Mouse (Mus musculus) stomach, postnatal 0 days (tissue): Measurements from ENCODE around the gene Haus6. TPM values are rescaled to one million over a fixed set of nuclear protein-coding genes. Genes with fewer than 3 reads are reported as not detected.

Experiments used
- ATAC-seq: fragments of 200-750 bp; cut with Nextera tagmentation; 2 replicates; pipeline ENCODE4 v1.8.0; 2017; ENCODE audit not compliant: low FRiP score, low TSS enrichment
- DNase-seq: peaks from one replicate; pipeline ENCODE4 v3.0.0-alpha.2; 2016; ENCODE audit warnings: low spot score
- H3K27ac ChIP-seq: fragments of 300-500 bp; sonication (generic); replicated peaks from 2 replicates; pipeline ENCODE4 v1.5.1; 2014; ENCODE audit warnings: mild to moderate bottlenecking, control low read depth
- H3K27me3 ChIP-seq: fragments of 300-500 bp; sonication (generic); 2 replicates; pipeline ENCODE4 v1.6.1; 2014; ENCODE audit warnings: low read length; ENCODE audit not compliant: control insufficient read depth, insufficient read depth
- H3K36me3 ChIP-seq: fragments of 300-500 bp; sonication (generic); 2 replicates; pipeline ENCODE4 v1.6.1; 2014; ENCODE audit warnings: low read length, mixed read lengths; ENCODE audit not compliant: control insufficient read depth, insufficient read depth
- H3K4me1 ChIP-seq: fragments of 300-500 bp; sonication (generic); replicated peaks from 2 replicates; pipeline ENCODE4 v1.6.1; 2014; ENCODE audit warnings: antibody characterized with exemption; ENCODE audit not compliant: control insufficient read depth, insufficient read depth
- H3K4me2 ChIP-seq: fragments of 300-500 bp; sonication (generic); replicated peaks from 2 replicates; pipeline ENCODE4 v1.6.1; 2014; ENCODE audit warnings: low read depth, mild to moderate bottlenecking, control low read depth, moderate library complexity
- H3K4me3 ChIP-seq: fragments of 300-500 bp; sonication (generic); 2 replicates; pipeline ENCODE4 v1.5.1; 2014; ENCODE audit warnings: low read depth, low read length, control low read depth
- H3K9ac ChIP-seq: fragments of 300-500 bp; sonication (generic); 2 replicates; pipeline ENCODE4 v1.6.1; 2014; ENCODE audit warnings: mild to moderate bottlenecking, low read length, control low read depth, mixed read lengths
- H3K9me3 ChIP-seq: fragments of 300-500 bp; sonication (generic); 2 replicates; pipeline ENCODE4 v1.6.1; 2016; ENCODE audit warnings: low read length; ENCODE audit not compliant: control insufficient read depth
- CTCF ChIP-seq: IDR thresholded peaks from 2 replicates; pipeline ENCODE4 v1.5.1; 2016; ENCODE audit warnings: antibody characterized with exemption, low read depth, mild to moderate bottlenecking, moderate library complexity
- EP300 ChIP-seq: optimal IDR thresholded peaks from 2 replicates; pipeline ENCODE3; 2016; ENCODE audit warnings: antibody characterized with exemption
- WGBS: fragments of 180-500 bp; shearing (Covaris S2); extraction: QIAGEN DNeasy Blood & Tissue Kit; methylation state at CpG from one replicate; pipeline ENCODE4 v1.1.7; 2014; 5-methylcytosine and 5-hydroxymethylcytosine counted together
- polyA plus RNA-seq: library from polyadenylated mRNA; unstranded; fragments of >200 nt; fragmentation: Nextera tagmentation; extraction: Ambion mirVana; gene quantifications from 2 replicates; pipeline ENCODE4 v1.2.1, GENCODE M21; 2015

Haus6 gene
- polyA plus RNA-seq, 1 experiment from 2014 or later: 4.4 TPM

GRCm38 (mm10) chr4:86557371-86557770 is 54.5 kb downstream of the Haus6 start:
- H3K4me1 ChIP-seq: no peaks in the 10 kb centered on the region
- no peak overlapping the region for H3K4me3 ChIP-seq
- H3K27me3 ChIP-seq: no peaks in the 10 kb centered on the region
- DNase-seq: no peak
- H3K9ac ChIP-seq: no peak overlapping the region
- H3K36me3 ChIP-seq: no peaks in the 10 kb centered on the region
- TF ChIP-seq CTCF (no peak), EP300 (no peak)
- H3K27ac ChIP-seq: no peak overlapping the region
- ATAC-seq: no peak
- WGBS: 59% methylated on average over 7 of the region's 7 CpGs
- no peak overlapping the region for H3K4me2 ChIP-seq
- H3K9me3 ChIP-seq: no peaks in the 10 kb centered on the region

- Histone ChIP-seq H3K4me3 (no peak overlapping the region), H3K9me3 (no peaks in the 10 kb centered on the region), H3K27me3 (no peaks in the 10 kb centered on the region), H3K4me2 (no peak overlapping the region), H3K4me1 (no peaks in the 10 kb centered on the region), H3K9ac (no peak overlapping the region), H3K36me3 (no peaks in the 10 kb centered on the region), H3K27ac (no peak overlapping the region)
- TF ChIP-seq CTCF (peak; percentile 79), EP300 (no peak)
- ATAC-seq: 0 out of 2 replicates have a peak, but pooled peaks have one; percentile 29
- DNase-seq: no peak
- WGBS: 21% methylated on average over 6 of the region's 6 CpGs
Observed at GRCm38 (mm10) chr4:86555035-86555707, 56.7 kb downstream of the Haus6 start.

GRCm38 (mm10) chr4:86548332-86548731 is 63.5 kb downstream of the Haus6 start:
- Histone ChIP-seq H3K9me3 (no peaks in the 10 kb centered on the region), H3K36me3 (no peaks in the 10 kb centered on the region), H3K4me2 (no peak overlapping the region), H3K9ac (no peak overlapping the region), H3K4me3 (no peak overlapping the region), H3K27ac (no peak overlapping the region), H3K27me3 (no peaks in the 10 kb centered on the region), H3K4me1 (no peaks in the 10 kb centered on the region)
- TF ChIP-seq CTCF (no peak), EP300 (no peak)
- ATAC-seq (no peak), DNase-seq (no peak)
- WGBS: 78% methylated on average over 9 of the region's 9 CpGs

- H3K4me1 ChIP-seq: no peaks in the 10 kb centered on the region
- no peak for ATAC-seq
- H3K4me2 ChIP-seq: no peak overlapping the region
- no peaks in the 10 kb centered on the region for H3K36me3 ChIP-seq
- H3K27me3 ChIP-seq: no peaks in the 10 kb centered on the region
- no peak overlapping the region for H3K27ac ChIP-seq
- WGBS: 37% methylated on average over 5 of the region's 5 CpGs
- DNase-seq: no peak
- no peaks in the 10 kb centered on the region for H3K9me3 ChIP-seq
- H3K4me3 ChIP-seq: no peak overlapping the region
- TF ChIP-seq CTCF (peak; percentile 82), EP300 (no peak)
- H3K9ac ChIP-seq: no peak overlapping the region
Observed at GRCm38 (mm10) chr4:86545615-86546014, 66.2 kb downstream of the Haus6 start.

GRCm38 (mm10) chr4:86543999-86544398 is 67.9 kb downstream of the Haus6 start:
- Histone ChIP-seq H3K4me1 (no peaks in the 10 kb centered on the region), H3K4me3 (no peak overlapping the region), H3K27me3 (no peaks in the 10 kb centered on the region), H3K27ac (no peak overlapping the region), H3K4me2 (no peak overlapping the region), H3K36me3 (no peaks in the 10 kb centered on the region), H3K9ac (no peak overlapping the region), H3K9me3 (no peaks in the 10 kb centered on the region)
- WGBS: 81% methylated on average over 3 of the region's 3 CpGs
- no peak for ATAC-seq
- TF ChIP-seq EP300 (no peak), CTCF (no peak)
- DNase-seq: no peak

- Histone ChIP-seq H3K4me2 (no peak overlapping the region), H3K36me3 (no peaks in the 10 kb centered on the region), H3K4me1 (no peaks in the 10 kb centered on the region), H3K4me3 (no peak overlapping the region), H3K9me3 (no peaks in the 10 kb centered on the region), H3K9ac (no peak overlapping the region), H3K27me3 (no peaks in the 10 kb centered on the region), H3K27ac (no peak overlapping the region)
- WGBS: 86% methylated on average over 1 of the region's 1 CpGs
- ATAC-seq (no peak), DNase-seq (no peak)
- TF ChIP-seq EP300 (no peak), CTCF (no peak)
Observed at GRCm38 (mm10) chr4:86541573-86541972, 70.3 kb downstream of the Haus6 start.
